Mouse (Mus musculus) C2C12 (cell line): ENCODE results near the gene Haus3.

Source experiments
- CTCF ChIP-seq: IDR thresholded peaks from one replicate; pipeline ENCODE4 v1.5.1; 2011; ENCODE audit not compliant: control insufficient read depth, insufficient read depth, insufficient read length
- FOSL1 ChIP-seq: IDR thresholded peaks from one replicate; pipeline ENCODE4 v1.8.0; 2011; ENCODE audit warnings: mild to moderate bottlenecking, low read length; ENCODE audit not compliant: poor library complexity, insufficient read depth, severe bottlenecking

DNA sequence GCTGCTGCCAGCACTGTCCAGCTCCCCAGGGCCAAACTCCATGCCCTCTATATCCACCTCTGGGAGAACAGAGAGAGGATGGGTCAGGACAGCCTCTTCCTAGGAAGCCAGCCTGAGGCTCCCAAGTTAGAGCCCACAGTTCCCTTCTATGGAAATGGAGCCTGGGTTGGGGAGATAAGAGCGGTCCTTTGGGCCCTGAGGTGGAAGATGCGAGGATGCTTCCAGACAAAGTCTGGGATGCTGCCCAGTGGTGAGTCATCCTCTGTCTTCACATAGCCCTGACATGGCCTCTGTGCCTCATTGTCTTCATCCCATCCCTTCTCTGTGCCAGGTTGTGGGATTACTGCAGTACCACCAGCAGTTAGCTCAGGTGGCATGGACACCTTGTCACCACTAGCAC, 7.8 kb upstream of the Haus3 start:
- no peak for TF ChIP-seq FOSL1
- no peak for TF ChIP-seq CTCF
